Mouse (Mus musculus) cerebellum, adult 2 months (tissue): Measurements from ENCODE around the gene Llph.

ENCODE experiments used
- CTCF ChIP-seq: fragments of 200-500 bp; IDR thresholded peaks from 2 replicates; pipeline ENCODE4 v1.5.1; 2011; ENCODE audit warnings: low read depth, mild to moderate bottlenecking, control low read depth, low read length, moderate library complexity, borderline replicate concordance; ENCODE audit not compliant: insufficient read depth
- POLR2A ChIP-seq: fragments of 200-500 bp; IDR thresholded peaks from 2 replicates; pipeline ENCODE4 v1.6.1; 2011; ENCODE audit warnings: low read length, control low read depth, borderline replicate concordance; ENCODE audit not compliant: insufficient read depth

- TF ChIP-seq CTCF: no peak
- TF ChIP-seq POLR2A: no peak
Measured at GRCm38 (mm10) chr10:120183342-120183741, 43.5 kb upstream of the Llph start.
